Mouse (Mus musculus) neural tube, embryonic 10.5 days (tissue): ENCODE data around the gene Pomc.
"Not testable (repeated sequence)": the region's sequence is repeated elsewhere in the genome, so short reads cannot be mapped to it uniquely, and the experiment has no call there.

Experiments used
- DNase-seq: peaks from one replicate; pipeline ENCODE4 v3.0.0-alpha.2; 2017; ENCODE audit warnings: low spot score; ENCODE audit errors: extremely low spot score

The Pomc gene

DNA sequence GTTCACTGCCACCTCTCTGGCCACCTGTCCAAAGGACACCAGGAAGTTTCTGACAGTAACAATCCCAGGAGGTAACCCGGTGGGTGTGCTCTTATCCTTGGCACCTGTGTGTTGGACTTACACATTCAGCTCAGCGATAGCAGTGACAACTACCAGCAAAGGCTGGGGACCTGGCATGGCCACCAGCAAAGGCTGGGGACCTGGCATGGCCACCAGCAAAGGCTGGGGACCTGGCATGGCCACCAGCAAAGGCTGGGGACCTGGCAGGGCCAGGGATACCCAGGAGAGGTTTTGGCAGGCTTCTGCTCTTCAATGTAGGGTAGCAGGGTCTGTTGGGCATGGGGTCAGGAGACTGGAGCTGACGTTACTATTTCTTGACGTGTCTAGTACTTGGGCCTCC, 12.4 kb downstream of the Pomc start:
- no peak for DNase-seq

DNA sequence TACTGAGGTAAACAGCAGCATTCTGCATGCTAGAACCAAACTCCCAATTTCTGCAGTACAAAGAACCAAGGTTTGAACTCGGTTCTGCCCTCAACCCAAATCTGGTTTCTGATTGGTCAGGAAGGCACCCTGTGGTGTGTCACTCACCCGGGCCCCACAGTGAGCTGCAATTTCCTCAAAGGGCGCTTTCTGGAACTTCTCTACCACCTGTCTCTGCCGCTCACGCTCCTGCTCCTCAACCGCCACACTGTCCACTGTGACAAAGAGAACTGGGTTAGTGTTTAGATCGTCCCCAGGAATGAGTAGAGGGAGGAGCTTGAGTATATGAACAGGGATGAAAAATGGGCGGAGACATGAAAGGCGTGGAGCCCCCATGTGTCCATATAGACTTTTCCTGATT, 13.6 kb downstream of the Pomc start:
- no peak for DNase-seq

DNA sequence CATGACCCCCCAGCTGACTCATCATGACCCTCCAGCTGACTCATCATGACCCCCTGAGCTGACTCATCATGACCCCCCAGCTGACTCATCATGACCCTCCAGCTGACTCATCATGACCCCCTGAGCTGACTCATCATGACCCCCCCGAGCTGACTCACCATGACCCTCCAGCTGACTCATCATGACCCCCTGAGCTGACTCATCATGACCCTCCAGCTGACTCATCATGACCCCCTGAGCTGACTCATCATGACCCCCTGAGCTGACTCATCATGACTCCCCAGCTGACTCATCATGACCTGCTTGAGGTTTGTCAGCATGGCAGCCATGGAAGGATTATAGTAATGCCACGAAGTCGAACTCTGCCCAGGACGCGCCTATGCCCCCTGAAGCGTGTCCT, 18.4 kb downstream of the Pomc start:
- DNase-seq, result not testable (repeated sequence)

DNA sequence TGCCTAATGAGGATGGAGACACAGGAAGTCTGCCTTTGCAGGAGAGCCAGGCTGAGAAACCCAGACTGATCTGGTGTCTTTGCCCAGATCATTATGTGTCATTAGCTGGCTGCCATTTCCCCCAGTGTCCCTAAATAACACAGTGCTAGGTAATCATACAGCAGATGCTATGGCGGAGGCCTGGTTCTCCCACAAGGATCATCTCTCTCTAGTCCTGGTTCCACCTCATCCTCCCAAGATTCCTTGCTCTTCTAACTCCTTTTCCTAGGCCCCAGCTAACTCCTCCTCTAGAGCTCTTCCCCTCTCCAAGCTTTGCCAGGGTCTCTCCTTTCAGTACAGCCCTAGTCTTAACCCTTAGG, 26.2 kb downstream of the Pomc start:
- no peak for DNase-seq

DNA sequence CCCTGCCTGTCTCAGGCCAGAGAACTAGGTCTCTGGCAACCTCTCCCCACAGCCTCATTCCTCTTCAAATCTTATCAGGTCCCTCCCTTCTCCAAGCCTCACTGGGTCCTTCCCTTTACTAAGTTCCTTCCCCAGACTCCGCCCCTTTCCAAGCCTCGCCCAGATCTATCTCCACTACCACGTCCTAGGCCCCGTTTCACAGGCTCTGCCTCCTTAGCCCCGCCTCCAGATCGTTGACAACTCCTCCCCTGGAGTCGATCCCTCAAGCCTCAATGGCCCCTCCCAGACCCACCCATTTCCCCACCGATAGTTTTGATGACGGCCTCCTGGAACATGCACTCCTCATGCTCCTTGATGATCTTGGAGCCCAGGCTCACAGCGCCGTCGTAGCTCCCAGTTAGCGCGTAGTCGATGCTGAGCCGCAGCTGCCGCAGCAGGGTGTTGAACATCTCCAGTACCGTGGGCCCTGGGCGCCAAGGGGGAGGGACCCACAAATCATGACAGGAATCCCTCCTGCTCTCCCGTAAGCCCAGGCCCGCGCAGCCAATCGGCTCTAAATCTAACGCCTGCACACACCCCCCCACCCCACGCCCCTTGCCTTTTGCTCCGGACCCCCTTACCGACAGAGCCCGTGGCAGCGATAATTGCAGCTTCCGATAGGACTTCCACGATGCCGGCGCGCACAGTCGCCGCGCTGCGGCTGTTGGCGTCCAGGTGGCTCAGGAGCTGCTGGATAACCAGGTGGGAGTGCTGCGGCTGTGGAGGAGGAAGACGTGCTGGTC, 26.8 kb downstream of the Pomc start:
- DNase-seq, result peak; percentile 78

DNA sequence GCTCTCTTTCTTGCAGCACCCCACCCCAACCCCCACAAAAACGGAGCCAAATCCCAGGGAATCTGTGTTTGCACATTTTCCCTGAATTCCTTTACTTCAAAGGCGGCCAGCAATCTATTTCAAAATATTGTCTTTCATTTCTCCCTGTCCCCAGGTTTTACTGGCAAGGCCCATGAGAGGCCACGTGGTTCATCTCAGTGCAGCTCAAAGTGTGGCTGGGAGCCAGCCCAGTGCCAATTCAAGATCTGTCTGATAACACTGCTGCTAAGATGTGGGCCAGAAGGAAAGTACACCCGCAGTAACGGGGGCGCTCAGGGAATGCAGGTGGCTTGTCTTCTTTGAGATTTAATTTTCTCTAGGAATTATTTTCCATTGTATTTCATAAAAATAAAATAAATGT, 27.5 kb downstream of the Pomc start:
- DNase-seq, result no peak

DNA sequence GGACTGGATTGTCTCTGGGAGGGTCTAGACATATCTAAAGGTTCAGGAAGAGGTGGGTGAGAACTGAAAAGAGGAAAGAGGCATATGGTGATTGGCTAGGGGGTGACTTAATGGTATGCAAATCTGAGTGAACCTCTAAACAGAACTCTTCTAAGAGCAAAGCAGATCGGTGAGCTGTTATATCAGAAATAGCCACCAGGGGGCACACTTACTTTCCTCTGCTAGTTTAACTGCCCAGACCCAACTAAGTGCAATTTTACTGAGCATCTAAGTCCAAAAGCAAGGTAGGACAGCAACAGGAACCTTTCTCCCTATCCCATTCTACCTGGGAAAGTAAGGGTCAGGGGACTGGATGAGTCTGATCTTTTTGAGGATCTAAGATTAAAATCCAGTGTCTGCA, 29.0 kb downstream of the Pomc start:
- DNase-seq, result peak; percentile 74

DNA sequence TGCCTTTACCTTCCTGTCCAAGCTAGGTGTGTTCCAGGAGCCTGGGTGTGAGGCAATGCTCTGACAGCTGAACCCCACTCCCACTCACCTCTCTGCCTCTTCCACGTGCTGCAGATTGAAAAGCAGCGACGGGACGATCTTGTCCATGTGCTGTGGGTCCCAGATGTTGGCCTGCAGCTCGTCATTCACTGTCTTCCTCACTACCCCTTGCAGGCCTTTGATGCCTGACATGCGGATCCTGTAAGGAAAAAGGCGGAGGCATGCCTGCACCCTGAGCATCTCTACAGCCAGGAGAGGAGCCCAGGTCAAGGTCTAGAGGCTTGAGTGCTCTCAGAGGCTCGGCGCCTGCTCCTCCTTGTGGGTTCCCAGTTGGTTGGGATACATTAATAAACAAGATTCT, 29.7 kb downstream of the Pomc start:
- DNase-seq, result no peak

DNA sequence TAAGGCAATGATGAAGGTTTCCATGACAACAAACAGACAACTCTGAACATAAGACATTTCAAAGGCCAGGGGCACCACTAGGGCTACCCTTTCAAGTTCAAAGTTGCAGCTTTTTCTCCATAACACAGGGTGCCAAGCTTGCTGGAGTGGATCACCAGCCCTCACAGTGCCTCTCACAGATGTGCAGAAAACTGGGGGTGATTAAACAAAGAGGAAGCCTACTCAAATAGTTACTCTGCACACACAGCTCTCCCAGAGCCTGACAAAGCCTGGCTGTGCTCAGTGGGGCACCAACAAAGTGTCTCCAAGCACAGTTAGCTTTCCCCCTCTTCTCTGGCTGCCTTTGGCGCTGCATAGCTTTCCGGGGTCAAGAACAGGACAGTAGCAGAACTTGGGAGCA, 35.2 kb downstream of the Pomc start:
- DNase-seq, result no peak

DNA sequence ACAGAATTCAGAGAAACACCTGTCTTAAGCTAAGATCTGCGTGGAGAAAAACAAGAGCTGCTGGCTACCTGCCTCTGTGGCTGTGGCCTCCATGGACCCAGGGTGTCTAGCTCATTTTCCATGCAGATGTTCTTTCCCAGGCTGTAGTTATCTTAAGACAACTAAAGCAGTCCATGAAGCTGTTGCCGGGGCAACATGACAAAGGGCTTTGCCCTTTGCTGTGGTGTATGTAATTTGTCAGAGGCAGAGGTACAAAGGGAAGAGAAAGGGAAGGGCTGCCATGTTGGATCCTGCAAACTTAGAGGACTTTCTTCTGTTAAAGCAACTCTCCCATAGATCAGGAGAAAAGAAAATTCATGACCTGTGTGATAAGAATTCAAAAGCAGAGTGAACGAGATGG, 36.3 kb downstream of the Pomc start:
- no peak for DNase-seq

DNA sequence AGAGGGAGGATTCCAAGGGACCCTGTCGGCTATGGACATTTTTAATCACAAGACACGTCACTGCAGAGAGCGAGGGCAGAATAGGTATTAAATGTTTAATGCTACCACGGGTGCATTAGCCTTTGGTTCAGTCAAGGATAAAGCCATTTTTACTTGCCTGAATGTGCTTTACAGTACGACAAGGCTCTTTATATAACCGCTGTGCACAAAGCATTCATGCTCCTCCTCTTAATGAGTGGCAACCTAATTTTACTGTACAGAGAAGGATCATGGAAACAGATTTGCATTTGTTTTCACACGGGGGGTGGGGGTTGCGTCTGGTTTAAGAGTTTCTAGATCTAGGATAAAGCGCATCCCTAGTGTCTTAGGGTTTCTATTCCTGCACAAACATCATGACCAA, 42.0 kb downstream of the Pomc start:
- DNase-seq, result no peak

DNA sequence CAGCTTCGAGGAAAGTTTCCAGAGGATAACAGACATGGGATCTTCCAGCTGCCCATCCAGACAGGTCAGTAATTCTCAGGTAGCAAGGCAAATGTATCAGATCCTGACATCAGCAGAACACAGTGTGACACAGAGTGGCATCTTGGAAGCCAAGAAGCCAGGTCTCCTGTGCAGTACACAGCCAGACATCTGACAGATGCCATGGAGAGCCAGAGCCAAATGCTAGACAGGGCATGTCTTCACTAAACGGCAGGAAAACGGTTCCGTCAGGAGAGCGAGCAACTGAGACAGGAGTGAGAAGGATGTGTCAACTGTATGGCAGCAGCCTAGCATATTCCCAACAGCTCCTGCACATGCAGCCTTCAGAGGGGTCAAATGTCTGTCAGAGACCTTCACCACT, 45.7 kb downstream of the Pomc start:
- no peak for DNase-seq

DNA sequence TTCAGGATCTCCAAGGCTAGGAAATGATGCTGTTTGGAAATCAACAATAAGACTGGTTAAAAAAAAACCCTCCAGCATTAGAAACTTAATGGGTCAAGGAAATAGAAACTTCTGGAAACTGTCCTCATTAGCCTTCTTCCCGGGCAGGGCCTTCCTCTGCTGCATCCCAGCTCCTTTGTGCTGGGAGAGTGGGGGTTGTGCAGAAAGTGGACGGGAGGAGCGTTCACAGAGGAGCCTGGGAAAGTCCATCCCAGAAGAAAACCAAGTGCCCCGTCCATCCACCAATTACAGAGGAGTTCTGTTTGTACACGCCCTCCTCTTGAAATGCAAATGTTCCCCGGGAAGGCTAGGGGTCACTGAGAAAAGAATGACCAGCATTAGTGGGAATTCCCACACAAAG, 49.9 kb downstream of the Pomc start:
- DNase-seq, result no peak

DNA sequence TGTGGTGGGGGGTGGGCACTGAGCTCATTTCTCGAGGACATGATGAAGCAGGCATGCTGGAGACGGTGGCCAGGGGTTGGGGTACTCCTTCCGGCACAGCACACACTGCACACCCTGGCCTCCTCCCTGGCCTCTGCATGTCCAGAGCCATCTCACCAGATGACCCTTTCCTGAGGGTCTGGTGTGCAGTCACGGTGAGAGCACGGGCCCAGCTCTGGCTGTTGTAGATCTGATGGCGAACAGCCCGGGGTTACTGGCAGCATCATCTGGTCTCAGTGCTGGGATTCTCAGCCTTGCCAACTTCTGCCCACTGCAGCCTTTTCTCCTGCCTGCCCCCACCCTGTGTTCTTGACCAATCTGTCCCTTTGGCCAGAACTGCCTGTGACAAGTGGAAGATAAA, 51.3 kb downstream of the Pomc start:
- DNase-seq, result no peak

DNA sequence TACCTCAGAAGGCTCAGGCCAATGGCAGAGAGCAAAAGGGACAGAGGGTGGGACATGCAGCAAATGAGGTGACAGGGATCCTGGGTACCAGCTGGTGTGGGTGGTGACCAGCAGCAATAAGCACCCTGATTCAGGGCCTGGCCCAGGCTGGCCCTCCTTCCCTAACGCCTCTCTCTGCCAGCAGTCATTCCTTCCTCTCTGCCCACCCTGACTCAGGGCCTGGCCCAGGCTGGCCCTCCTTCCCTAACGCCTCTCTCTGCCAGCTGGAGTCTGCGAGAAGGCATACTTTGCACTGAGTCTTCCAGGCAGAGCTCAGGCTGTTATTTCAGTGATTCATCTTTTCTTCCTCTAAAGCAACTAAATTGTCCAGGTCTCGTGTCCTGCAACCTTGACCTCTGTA, 52.4 kb downstream of the Pomc start:
- DNase-seq, result no peak

DNA sequence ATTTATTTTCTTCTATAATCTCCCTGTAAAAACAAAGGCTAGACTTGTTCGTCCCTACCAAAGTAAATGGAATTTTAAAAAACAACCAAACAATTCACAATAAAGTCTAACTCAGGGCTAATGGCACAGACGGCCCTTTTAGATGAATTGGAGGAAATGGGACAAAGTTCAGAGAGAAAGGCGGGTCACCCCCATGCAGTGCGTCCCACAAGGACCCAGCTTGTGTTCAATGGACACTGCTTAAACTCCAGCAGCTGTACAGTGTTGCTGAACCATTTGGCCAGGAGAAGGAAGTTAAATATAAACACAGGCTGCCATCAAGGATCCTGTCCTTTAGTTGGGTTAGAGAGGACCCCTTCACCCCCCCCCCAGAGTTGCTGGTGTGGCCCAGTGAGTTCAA, 53.0 kb downstream of the Pomc start:
- DNase-seq, result no peak

DNA sequence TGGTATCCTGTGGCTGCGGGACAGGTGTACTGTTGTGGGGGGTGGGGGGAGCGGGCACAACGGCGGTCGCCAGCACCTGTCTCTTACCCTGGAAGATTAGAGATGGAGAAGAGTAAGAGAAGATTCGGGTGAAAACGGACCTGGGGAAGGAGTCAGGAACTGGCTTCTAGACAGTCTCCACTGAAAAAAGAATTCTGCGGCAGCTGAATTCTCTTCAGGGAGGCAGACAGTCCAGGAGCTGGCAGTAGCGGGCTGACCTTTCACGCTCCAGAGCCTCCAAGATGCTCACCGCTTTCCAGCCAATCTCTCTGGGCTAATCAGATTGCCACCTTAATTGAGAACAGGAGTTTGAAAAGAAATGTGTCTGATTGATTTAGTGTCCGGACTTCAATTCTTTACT, 54.0 kb downstream of the Pomc start:
- DNase-seq, result no peak
